Mouse (Mus musculus) gastrocnemius, adult 8-10 months (tissue): ENCODE measurements around the gene Sh3bp4. TPM values are rescaled to one million over a fixed set of nuclear protein-coding genes. Genes with fewer than 3 reads are reported as not detected.

Experiments
- DNase-seq, 2 experiments: peaks; one replicate each; pipeline ENCODE4 v3.0.0; 2022; ENCODE audit warnings: low spot score in 2 of 2
- total RNA-seq, 4 experiments: library from RNA; stranded (reverse); gene quantifications; 2 replicates each; pipeline ENCODE4 v1.2.4; 2022

The Sh3bp4 gene
- total RNA-seq, 4 experiments from 2014 or later: 1.5 to 2.2 (median 2.1) TPM

DNA sequence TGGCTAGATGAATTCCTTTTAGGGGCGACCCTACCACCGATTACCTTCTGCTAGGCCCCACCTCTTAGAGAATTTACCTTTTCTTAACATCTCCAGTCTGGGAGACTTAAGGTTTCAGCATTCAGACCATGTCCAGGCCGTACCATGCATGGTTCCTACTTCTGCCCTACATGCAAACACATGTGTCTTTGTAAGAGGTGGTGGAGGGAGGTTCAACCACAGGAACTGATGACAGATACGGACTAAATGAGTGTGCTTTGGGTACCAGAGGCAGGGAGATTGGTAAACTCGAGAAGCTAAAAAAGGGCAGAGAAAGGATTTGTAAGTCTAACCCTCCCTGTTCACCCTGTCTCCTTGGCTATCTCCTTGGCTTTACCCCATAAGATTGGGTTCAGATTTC, 23.5 kb downstream of the Sh3bp4 start:
- no peak for DNase-seq

DNA sequence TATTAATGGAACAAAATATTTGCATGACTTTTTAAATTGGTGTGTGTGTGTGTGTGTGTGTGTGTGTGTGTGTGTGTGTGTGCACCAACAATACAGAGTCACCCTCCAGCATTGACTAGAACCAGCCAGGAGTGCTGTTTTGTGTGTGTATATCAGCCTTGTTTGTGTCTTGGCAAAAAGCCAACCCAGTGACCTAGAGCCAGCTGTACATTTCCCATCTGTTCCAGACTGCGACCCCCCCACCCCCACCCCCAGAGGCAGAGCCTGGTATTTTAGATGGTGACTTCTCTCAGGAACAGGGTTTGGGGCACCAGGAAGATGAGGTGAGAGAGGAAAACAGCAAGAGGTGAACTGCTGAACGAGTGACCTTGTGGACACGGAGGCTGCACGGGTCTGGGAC, 24.2 kb downstream of the Sh3bp4 start:
- no peak for DNase-seq

DNA sequence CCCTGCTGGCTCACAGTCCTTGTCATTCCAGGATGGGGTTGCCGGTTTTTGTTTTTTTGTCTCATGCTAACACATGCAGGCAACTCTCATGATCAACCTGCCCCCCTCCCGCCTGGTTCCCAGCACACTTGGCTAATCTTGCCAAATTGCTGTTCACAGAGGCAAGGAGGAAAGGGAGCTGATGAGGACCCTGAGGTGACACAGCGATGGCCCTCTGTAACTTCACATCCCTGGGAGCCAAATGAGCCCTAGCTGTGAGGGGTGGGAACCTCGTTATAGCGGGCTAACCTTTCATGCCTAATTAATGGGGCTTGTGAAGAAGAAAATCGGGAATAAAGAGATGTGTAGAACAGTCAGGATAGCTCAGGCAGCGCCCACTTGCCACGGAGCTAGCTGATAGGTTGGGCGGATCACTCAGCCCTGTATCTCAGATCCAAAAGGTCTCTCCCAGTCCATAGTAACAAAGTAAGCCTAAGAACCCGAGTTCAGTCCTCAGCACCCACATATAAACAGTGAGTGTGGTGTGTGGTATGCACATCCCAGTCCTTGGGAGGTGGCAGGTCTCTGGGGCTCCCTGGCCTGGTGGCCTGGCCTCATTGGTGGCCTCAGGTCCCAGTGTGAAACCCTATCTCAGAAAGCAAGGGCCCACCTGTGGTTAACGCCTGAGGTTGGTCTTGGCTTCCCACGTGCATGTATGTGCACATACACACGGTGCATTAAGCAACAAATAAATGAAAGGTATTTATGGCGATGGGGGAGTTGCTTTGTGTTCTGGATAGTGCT, 25.6 kb downstream of the Sh3bp4 start:
- DNase-seq: no peak

DNA sequence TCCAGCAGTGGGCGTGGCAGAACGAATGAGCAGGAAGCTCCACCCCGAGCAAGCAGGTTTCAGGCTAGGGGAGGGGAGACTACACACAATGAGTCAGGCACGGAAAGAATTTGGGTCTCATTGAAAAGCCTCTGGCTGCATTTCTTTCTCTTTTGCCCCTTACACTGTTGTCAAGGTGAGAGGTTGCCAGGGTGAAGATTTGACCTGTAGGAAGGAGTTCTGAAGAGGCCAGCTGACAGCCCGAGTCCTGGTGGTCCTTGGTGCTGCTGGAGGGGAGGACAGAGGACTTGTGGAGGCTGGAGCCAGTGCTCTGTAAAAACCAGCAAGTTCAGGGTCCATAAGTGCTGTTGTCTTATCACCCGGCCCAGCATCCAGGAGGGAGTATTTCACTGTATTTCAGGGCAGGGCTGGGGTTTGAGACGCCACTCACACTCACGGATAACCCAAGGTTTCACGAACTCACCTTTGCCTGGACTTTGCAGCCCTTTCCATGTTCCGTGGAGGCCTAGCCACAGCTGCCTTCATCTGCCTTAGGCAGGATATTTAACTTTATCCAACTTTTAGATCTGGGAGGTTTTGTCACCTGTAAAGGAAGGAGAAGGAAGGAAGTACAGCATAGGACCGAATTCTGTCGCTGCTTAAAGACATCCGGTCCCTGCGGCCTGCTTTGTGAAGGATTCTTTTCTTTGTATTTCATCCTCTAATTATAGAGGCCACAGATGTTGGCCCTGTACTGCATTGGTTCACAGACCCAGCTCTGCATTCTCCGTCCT, 32.2 kb downstream of the Sh3bp4 start:
- no peak for DNase-seq

DNA sequence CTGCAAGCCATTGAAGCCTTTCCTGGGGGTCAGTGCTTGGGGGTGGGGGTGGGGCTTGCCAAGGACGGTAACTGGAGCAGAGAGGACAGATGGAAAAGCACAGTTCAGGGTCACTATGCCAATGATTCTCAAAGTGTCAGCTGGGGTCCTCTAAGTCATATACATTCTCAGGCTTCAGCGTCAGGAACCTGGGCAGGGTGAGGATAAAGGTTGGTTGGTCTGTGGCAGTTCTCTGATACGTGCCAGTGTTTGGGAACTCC, 32.7 kb downstream of the Sh3bp4 start:
- no peak for DNase-seq

DNA sequence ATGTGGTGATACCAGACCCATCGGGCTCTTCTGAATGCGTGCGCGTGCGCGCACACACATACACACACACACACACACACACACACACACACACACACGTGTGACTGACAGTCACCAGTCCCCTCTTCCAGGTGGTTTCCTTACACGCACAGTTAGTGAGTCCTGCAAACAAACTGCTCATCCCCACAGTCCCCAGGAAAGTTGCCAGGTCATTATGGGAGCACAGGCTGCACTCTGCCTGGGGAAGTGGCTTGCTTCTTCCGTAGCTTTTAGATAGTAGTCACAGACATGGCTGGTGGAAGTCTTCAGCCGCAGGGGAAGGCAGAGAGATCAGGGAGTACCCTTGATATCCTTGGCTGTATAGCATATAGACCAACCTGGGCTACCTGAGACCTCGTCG, 33.3 kb downstream of the Sh3bp4 start:
- DNase-seq: no peak

DNA sequence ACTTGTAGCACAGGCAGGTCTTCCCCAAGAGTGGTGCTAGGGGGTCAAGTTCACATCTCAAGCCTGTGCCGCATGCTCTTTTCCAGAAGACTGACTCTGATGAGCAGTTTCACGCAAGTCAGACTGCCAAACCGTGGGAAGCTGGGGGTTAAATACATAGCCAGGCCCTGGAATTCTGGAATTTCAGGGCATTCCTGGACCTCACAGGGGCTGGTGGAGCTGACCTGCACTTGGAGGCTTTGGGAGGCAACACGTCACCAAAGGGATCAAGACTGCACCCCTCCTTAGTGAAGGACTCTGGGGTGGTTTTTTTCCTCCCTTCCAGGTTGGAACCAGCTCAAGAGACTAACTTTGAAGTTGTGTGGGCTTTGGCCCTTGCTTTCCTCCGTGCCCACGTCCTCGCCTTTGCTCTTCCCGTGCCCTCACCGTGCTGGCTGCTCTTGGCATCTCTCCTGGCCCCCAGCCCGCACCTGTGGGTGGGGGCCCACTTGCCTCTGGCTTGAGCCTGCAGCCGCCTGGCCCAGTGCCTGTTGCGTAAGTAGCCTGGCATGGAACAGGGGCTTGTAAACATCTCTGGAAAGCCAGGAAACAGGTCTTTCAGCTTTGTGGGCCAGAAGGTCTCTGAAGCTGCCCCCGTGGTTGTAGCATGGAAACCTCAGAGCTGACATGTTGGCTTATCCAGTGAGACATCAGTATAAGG, 34.0 kb downstream of the Sh3bp4 start:
- DNase-seq: no peak

DNA sequence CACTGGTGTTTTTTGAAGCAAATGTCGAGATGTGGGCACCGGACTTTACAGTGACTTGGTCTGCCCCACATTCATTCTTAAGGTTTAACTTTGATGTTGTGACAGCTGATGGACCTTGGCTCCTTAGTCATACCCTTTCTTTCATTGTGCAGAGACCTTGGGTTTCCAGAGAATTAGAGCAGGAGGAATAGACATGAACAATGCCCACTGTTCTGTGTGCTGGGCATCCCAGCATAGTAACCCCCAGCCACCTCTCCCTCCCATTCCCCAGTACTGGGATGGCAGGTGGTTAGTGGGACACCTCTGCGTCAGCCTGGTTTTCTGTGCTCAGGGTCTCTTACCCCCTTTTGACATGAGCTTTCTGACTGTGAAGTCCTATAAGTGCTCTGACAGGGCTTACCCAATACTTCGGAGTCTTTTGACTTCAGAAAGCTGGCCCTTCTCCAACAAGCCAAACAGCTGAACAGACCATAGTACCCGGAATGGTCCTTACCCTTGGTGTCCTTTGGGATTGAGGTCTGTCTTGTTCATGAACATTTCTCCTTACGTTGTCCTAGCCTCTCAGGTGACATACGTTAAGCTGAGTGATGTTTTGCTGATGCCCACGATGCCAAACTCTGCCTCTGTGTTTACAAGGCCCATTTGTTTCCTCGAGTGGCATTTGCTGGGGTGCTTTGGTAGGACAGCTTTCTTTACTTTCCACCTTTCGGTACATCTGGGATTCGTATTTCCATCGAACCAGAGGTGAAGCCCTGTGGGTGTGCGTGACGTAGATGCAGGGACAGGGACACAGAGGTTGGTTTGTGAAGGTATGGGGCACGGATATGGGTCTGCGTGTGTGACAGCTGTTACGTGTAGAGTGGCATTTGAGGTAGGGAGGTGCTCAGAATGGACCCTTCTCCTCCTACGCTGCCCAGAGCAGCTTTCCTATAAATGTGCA, 35.9 kb downstream of the Sh3bp4 start:
- no peak for DNase-seq

DNA sequence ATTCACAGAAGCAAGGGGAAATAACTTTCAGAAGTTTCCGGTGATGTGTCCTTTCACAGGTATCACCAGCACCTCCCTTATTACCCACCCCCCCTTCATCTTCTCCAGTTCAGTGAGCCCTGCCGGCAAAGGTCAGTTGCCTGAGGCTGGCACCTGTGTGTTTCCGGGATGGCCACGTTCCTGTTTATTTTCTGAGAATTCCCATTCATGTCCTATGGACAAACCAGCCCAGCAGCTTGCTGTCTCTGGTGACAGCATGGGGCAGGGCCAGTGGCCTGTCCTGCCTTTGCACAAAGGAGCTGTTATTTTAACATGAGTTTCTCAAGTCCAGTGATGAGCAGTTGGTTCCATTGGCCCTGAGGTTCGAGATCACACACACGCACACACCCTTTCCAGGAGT, 37.3 kb downstream of the Sh3bp4 start:
- no peak for DNase-seq

DNA sequence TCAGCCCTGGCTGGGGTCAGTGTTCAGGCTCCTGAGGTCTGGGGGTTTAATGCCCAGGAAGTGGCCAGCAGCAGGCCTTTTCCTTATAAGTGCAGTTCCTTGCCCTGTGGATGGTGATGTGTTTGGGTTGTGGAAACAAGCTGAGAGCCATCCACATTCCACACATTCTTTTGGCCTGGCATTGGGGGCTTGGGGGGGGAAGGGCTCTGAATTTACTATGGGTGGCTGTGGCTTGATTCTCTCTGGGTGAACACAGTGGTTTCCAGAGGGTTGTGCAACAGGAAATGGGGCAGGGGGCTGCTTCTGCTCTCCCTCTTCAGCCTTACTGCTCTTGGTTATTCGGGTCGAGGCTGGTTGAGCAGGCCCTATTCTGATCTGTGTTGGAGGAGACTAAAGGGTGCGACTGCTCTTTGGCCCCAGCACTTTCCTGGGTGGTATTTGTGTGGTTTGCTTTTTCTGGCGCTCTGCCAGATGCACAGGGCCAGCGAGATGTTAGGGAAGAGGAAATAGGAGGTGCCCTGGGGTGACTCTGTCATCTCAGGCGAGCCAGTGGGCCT, 38.2 kb downstream of the Sh3bp4 start:
- DNase-seq: no peak

DNA sequence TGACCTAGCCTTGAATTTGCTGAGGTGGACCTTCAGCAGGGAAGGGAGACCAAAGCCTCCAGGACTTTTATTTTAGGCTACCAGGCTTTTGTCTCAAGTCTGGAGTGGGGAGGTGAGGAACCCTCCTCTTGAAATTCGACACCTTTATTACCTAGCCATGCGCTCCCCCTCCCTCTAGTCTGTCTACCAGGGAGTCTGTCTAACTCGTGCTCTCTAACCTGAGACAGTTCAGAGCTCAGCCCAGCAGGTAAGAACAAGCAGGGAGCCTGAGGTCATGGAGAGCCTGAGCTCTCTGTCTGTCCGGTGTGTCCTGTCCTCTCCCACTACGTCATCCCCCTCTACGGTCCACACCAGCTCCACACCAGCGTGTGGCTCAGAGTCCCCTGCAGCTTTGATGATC, 39.6 kb downstream of the Sh3bp4 start:
- no peak for DNase-seq

DNA sequence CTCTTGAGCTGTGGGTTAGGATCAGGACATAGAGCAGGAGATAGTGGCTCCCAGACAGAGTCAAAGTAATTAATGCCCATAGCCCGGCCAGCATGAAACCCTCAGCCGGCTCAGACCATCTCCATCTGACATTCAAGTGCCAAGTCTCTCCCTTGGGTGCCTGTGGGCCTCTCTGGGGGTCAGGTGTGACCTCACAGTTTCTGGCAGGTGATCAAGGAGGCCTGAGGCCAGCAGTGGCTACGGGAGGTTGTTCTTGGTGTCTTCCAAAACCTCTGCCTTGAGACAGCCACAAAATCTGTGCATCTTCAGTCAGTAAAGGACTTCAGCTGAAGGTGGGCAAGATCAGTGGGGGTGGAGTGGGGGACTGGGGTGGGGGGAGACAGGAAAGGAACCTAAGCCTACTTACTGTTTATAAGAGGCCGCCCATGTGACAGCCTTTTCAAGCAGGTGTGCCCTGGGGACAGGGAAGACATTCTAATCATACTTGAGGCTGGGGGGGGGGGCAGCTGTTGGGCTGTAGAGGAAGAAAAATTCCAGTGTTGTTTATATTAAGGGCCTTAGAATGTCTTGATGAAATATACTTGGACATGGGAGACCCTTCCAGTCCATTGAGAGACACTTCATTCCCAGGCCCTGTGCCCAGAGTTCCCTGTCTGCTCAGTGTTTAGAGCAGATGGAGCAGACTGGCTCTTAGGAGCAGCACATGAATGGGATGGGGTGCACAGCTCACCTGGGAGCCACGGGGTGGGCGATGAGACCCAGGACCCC, 40.7 kb downstream of the Sh3bp4 start:
- no peak for DNase-seq

DNA sequence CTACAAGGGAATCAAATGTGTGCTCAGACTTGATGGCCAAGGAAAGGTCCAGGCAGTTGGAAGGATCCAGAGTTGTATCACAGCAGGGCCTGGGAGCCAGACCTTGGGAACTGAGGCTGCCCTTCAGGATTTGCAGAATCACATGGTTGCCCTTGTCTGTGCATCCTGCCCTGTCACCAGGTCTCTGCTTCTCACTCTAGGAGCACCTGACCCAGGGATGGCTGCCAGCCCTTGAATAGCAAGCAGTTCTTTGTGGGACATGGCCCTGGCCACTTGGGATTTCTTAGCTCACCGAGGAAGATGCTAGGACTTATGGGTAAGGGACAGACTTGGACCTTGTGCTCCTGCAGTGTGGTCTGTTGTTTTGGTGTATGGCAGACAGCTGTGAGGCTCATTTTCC, 42.3 kb downstream of the Sh3bp4 start:
- no peak for DNase-seq

DNA sequence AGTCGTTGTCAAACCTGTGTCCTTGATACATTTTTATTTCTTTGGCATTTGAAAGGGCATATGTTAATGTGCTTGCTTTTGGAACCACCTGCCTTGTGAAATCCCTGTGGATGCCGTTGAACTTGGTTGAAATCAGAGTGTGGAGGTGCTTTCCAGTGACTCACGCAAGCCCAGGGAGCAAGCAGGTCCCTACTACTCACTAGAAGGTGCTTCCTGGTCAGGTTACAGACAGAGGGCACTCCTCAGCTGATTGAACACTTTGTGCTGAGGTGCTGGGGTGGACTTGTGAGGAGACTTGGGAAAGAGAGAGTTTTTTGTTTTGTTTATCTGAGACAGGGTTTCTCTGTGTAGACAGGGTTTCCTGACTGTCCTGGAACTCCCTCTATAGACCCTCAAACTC, 43.5 kb downstream of the Sh3bp4 start:
- DNase-seq: no peak

DNA sequence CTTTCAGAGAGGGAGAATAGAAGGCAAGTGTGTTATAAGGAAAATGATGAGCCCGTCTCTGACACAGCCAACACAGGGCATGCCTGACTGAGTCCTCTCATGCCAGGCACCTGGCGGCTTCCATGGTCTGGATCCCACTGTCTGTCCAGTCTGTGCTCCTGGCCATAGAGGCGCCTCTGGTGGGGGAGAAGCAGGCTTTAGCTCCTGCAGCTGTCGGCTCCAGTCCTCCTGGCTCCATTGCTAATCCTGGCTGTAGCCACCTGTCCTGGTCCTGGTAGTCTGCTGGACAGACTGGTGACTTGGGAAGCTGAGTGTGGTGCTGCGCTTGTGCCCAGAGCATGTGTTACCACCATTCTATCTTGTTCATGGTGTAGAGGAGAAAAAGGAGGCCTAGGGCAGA, 46.8 kb downstream of the Sh3bp4 start:
- no peak for DNase-seq

DNA sequence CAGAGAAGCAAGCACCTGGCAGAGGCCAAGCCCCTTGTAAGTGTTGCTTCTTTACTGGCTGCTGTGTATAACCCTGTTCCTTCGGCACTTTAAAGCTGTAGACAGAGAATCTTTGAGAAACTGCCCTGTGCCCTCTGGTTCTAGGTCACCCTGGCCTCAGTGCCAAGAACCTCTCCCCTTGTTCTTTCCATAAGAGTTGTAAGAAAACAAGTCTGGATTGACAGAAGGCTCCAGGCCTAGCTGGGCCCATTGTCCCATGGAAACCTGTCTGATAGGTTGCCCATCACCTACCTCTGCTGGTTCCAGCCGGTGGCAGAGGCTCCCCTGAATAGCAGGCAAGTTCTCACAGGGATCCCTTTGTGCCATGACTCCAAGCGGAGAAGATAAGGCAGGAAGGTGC, 47.9 kb downstream of the Sh3bp4 start:
- no peak for DNase-seq

DNA sequence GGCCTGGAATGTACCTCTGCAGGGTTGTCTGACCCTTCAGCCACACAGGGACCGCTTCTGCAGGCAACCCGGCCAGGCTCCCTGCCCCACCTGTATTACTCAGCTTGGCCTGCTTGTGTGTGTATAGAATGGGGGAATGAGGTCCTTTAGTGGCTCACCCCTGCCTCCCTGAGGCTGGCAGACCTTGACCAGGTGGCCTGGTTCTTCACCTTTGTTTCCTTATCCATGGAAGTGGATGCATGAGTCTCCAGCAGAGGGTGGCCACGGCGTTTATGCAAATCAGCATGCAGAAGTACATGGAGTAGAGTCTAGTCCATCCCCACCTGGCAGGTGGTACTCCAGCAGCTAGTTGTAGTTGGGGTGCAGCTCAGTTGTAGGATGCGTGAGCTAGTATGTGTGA, 48.6 kb downstream of the Sh3bp4 start:
- DNase-seq: no peak

DNA sequence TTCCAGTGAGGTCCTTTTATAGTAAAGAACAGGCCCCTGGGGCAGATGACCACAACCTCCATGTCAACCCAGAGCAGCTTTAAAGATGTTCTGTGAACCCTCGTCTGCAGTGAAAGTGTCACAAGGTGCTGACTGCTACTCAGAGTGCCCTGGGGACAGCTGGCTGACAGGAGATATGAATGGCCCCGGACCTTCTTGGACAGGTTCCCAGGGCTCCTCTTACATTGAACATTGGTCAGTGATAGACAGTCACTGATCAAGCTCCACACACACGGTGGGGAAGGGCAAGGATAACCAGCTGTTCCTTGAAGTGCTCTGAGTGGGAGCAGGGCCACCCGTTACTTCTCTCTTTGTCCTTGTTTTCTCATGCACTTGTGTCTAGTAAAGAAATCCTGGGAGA, 50.1 kb downstream of the Sh3bp4 start:
- no peak for DNase-seq

DNA sequence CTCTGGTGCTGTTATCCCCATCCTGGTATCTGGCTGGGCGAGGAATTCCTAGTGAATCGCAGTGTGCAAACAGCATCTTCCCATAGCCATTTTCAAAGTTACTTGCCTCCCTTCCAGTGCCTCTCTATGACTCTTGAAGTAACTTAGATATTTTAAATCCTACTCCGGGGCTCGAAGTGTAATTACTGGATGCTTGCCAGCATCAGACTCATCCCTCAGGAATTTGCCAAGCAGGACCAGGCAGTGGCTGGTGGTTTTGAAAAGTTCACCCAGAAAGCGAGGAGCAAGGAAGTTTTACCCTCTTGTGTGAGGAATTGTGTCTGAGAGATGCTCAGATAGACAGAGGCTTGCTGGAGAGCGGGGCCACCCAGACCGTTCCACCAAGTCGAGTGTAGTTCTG, 51.3 kb downstream of the Sh3bp4 start:
- DNase-seq: no peak

DNA sequence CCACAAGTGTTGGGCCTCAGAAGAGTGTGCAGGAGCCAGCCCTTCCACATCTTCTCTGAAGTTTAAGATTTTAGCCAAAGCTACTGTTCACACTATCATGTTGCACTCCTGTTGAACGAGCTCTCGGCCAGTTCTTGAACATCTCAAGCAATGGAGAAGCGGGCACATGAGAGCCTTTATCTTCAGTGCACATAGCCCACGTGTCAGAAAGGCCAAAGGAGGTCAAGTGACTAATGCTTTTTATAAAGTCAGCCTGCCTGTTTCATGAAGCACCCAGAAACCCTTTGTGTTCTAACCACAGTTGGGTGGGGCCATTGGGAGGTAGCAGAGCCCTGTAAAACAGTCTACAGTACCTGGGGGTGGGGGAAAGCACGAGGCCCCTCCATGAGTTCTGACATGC, 52.2 kb downstream of the Sh3bp4 start:
- no peak for DNase-seq

DNA sequence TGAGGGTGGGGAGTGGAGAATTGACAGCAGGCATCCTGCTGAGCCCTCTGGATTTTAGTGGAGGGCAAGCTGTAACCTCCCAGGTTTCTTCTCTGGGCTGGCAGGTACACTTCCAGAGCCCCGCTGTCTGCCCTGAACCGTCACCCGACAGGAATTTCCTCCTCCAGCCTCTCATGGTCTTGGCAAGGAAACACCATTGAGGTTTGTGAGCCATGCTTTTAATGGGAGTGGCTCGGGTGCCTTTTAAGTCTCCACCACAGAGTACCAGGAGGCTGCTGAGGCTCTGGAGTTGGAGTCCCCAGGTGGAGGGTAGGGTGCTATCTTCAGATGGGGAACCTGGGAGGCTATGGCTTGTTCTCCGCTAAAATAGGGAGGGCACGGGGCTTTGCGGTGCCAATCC, 53.9 kb downstream of the Sh3bp4 start:
- DNase-seq: no peak
